Mouse (Mus musculus) retina, postnatal 1 day (tissue): Measurements from ENCODE around the gene Gm14401.
"Not testable (repeated sequence)": the region's sequence is repeated elsewhere in the genome, so short reads cannot be mapped to it uniquely, and the experiment has no call there.

Source experiments
- DNase-seq: peaks from one replicate; pipeline ENCODE4 v3.0.0-alpha.2; 2012

The Gm14401 gene

GRCm38 (mm10) chr2:177073432-177074423, at the start of gene Gm14401:
Gene Gm14401 (plus strand): TSS chr2:177074320.
- DNase-seq = not testable (repeated sequence)

GRCm38 (mm10) chr2:177072807-177073206, 1.3 kb upstream of the Gm14401 start:
- DNase-seq = not testable (repeated sequence)

DNA sequence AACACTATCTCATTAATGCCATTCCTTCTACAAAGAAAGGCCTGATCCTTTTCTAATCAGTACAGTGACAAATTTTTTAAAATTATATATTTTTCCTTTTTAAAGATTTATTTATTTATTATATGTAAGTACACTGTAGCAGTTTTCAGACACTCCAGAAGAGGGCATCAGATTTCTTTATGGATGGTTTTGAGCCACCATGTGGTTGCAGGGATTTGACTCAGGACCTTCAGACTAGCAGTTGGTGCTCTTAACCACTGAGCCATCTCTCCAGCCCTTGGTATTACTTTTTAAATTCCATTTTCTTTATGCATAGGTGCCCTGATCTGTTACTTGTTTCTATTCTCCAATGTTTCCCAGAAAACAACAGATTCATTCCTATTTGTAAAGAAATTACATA, 895 bp downstream of the Gm14401 start:
- DNase-seq = not testable (repeated sequence)

DNA sequence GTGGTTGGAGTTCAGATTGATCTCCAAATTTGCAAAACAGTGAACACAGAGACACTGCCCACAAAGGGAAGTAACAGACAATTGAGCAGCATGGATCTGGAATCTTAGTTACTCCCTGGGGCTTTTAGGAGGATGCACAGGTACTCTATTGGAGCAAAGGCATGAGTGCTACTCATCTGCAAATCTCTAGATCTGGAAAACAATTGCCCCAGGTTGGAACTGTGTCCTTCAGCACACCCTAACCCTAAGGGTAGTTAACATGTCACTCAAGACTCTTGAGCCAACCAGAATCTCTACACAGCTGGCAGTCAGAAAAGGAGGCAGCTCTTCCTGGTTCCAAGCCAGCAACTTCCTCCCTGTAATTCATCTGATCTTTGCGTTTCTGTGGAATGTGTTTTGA, 5.7 kb downstream of the Gm14401 start:
- DNase-seq = not testable (repeated sequence)

DNA sequence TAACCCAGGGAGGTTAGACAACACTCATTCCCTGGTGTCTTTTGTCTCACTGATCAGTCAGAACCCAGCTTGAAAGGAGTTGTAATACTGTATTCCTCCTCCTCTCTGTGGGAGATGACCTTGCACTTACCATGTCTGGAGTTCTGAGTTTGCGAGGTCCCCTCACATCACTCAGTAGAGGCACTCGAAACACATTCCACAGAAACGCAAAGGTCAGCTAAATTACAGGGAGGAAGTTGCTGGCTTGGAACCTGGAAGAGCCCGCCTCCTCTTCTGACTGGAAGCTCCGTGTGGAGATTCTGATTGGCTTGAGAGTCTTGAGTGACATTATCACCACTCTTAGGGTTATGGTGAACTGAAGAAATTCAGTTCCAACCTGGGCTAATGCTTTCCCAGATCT, 35.0 kb downstream of the Gm14401 start:
- DNase-seq = not testable (repeated sequence)

GRCm38 (mm10) chr2:177129097-177129496, 55.0 kb downstream of the Gm14401 start:
- not testable (repeated sequence) for DNase-seq
